In the genomic region with DNA sequence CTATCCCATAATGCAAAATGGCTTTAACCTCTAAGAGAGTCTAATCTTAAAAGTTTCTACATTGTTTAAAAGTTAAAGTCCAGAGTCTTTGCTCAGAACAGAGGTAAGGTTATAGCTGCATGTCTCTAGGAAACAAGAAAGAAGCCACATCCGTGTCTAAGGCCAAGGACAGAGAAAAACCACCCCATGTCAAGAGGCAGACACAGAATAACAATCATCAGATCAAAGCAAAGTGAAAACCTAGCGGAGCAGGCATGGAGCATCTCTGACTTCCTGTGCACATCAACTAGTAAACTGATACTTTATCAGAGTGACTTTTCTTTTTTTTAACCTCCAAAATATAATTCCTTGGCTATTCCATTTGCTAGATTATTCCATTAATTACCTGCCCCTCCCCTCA, we compare ENCODE assay signal across 39 mouse cellular contexts. TPM values are rescaled to one million over a fixed set of nuclear protein-coding genes. Genes with fewer than 3 reads are reported as not detected.
DNase-seq lines count a peak whose midpoint lies in the region; ATAC-seq and TF ChIP-seq lines count a peak whose summit lies in the region.
"Had no signal": no experiment of that assay in that cellular context is flagged by ENCODE, and none has a peak within 500 bp of the region (broad histone marks: within the 10 kb centered on the region; RNA-seq: fewer than 3 reads in every experiment).

No protein-coding gene starts in this region.

- H3K4me3 ChIP-seq in thymus, adult 2 months (ENCODE audit: control insufficient read depth, insufficient read depth, low read length): no peak overlapping the region
- no peak overlapping the region for H3K4me3 ChIP-seq in limb, embryonic 10.5 days
- H3K4me3 ChIP-seq: hindbrain, embryonic 10.5 days; hindbrain, embryonic 15.5 days; intestine, embryonic 15.5 days; limb, embryonic 15.5 days; liver, embryonic 13.5 days; midbrain, embryonic 10.5 days; neural tube, embryonic 13.5 days had no signal

- ATAC-seq in erythroblast, adult 5-6 weeks (replicated peaks; ENCODE audit: low FRiP score, poor library complexity, severe bottlenecking): no peak
- ATAC-seq: forebrain, embryonic 14.5 days; intestine, embryonic 15.5 days; midbrain, embryonic 16.5 days had no signal

- no peaks in the 10 kb centered on the region for H3K9me3 ChIP-seq in limb, embryonic 10.5 days (replicated peaks)
- H3K9me3 ChIP-seq: hindbrain, embryonic 10.5 days; hindbrain, embryonic 15.5 days; intestine, embryonic 15.5 days; limb, embryonic 15.5 days; liver, embryonic 13.5 days; midbrain, embryonic 10.5 days; neural tube, embryonic 13.5 days had no signal

- H3K27me3 ChIP-seq in thymus, adult 2 months (ENCODE audit: control insufficient read depth, insufficient read depth, low read length): no peaks in the 10 kb centered on the region
- H3K27me3 ChIP-seq in limb, embryonic 10.5 days (ENCODE audit: low read depth, poor library complexity, severe bottlenecking): no peaks in the 10 kb centered on the region
- H3K27me3 ChIP-seq: hindbrain, embryonic 15.5 days; intestine, embryonic 15.5 days; limb, embryonic 15.5 days; liver, embryonic 13.5 days; neural tube, embryonic 13.5 days had no signal

- DNase-seq in thymus, adult 2 months: peak; percentile 22
- no peak for DNase-seq in thymus, postnatal 4 days
- peak; percentile 80 for DNase-seq in T-cell, adult 2 months (ENCODE audit: low spot score)
- peak; percentile 83 for DNase-seq in naive thymus-derived CD4-positive, alpha-beta T cell, adult 2 months (ENCODE audit: low read depth)
- peak; percentile 13 for DNase-seq in thymus, postnatal 25 days
- no peak for DNase-seq in limb, embryonic 10.5 days (ENCODE audit: low spot score)
- no peak for DNase-seq in kidney, adult 9 months
- DNase-seq: adrenal gland, adult 2 months; B cell, adult 2 months; cerebellum, adult 8-10 months; cerebellum, postnatal 25 days; gastrocnemius, postnatal 36 days; heart, postnatal 14 days; kidney, adult 2 months; kidney, postnatal 4 days; left cerebral cortex, postnatal 4 days; liver, embryonic 13.5 days; lung, adult 2 months; lung, postnatal 10 days; right cerebral cortex, postnatal 14 days had no signal

- no peak for TF ChIP-seq CTCF in thymus, adult 2 months (IDR thresholded peaks at IDR 0.05; ENCODE audit: borderline replicate concordance, control insufficient read depth, extremely low read depth, insufficient read depth, low read length, poor library complexity)

- 18% methylated on average over 2 of the region's 2 CpGs for WGBS in thymus, adult 2 months
- WGBS in limb, embryonic 10.5 days: 73% methylated on average over 2 of the region's 2 CpGs

- no peak for TF ChIP-seq POLR2A in thymus, adult 2 months (IDR thresholded peaks at IDR 0.05; ENCODE audit: control insufficient read depth, extremely low read depth, insufficient read depth, low read length, poor library complexity)

- no peaks in the 10 kb centered on the region for H3K36me3 ChIP-seq in thymus, adult 2 months (ENCODE audit: control insufficient read depth, insufficient read depth, low read length)
- H3K36me3 ChIP-seq in limb, embryonic 10.5 days: no peaks in the 10 kb centered on the region
- H3K36me3 ChIP-seq: hindbrain, embryonic 10.5 days; hindbrain, embryonic 15.5 days; intestine, embryonic 15.5 days; limb, embryonic 15.5 days; liver, embryonic 13.5 days; midbrain, embryonic 10.5 days; neural tube, embryonic 13.5 days had no signal

- peak overlapping the region; percentile 62 for H3K27ac ChIP-seq in thymus, adult 2 months (ENCODE audit: control insufficient read depth, insufficient read depth, low read length)
- no peak overlapping the region for H3K27ac ChIP-seq in limb, embryonic 10.5 days
- H3K27ac ChIP-seq: hindbrain, embryonic 10.5 days; hindbrain, embryonic 15.5 days; intestine, embryonic 15.5 days; kidney, postnatal 0 days; limb, embryonic 15.5 days; liver, embryonic 13.5 days; midbrain, embryonic 10.5 days; neural tube, embryonic 13.5 days had no signal

- H3K4me1 ChIP-seq in thymus, adult 2 months (replicated peaks; ENCODE audit: control insufficient read depth, insufficient read depth, low read length): peaks cover 2% of the 10 kb centered on the region
- H3K4me1 ChIP-seq in limb, embryonic 10.5 days: no peaks in the 10 kb centered on the region
- H3K4me1 ChIP-seq: hindbrain, embryonic 10.5 days; hindbrain, embryonic 15.5 days; intestine, embryonic 15.5 days; limb, embryonic 15.5 days; liver, embryonic 13.5 days; midbrain, embryonic 10.5 days; neural tube, embryonic 13.5 days had no signal

RNA-seq across cellular contexts. Expression of a gene that starts 20.3 kb away (rescaled TPM):
- not detected in 2 replicates for polyA plus RNA-seq in thymus, adult 2 months (2012; rRNA removed)
- not detected in 2 replicates for polyA plus RNA-seq in limb, embryonic 10.5 days (2016; fragmentation: Nextera tagmentation; extraction: Ambion mirVana)
- not detected in 2 replicates for total RNA-seq in erythroblast, adult 5-6 weeks (2015; ENCODE audit: low replicate concordance)
- not detected in 2 replicates for total RNA-seq in erythroblast, adult 5-6 weeks (2017; ENCODE audit: low replicate concordance)
- total RNA-seq: adrenal gland, adult 2 months; gastrocnemius, adult 18-20 months; gastrocnemius, postnatal 36 days; heart, adult 8-10 months; heart, postnatal 14 days; layer of hippocampus, adult 8-10 months; layer of hippocampus, postnatal 25 days; left cerebral cortex, adult 8-10 months; left cerebral cortex, postnatal 4 days had no signal
- polyA plus RNA-seq: adrenal gland, adult 2 months; embryonic facial prominence, embryonic 11.5 days; forebrain, embryonic 14.5 days; frontal cortex, adult 2 months; heart, embryonic 14.5 days; hindbrain, embryonic 10.5 days; hindbrain, embryonic 15.5 days; intestine, embryonic 15.5 days; kidney, adult 2 months; kidney, postnatal 0 days; limb, embryonic 15.5 days; liver, embryonic 13.5 days; lung, adult 2 months; midbrain, embryonic 10.5 days; midbrain, embryonic 16.5 days; neural tube, embryonic 13.5 days; small intestine, adult 2 months had no signal

Comparison
In these comparisons a context has a peak if more than half of its experiments do, and no peak if none do; other contexts are left out.
1. DNase-seq: peak in thymus, adult 2 months (single experiment), T-cell, adult 2 months (single experiment), naive thymus-derived CD4-positive, alpha-beta T cell, adult 2 months (single experiment) and thymus, postnatal 25 days (single experiment); none in thymus, postnatal 4 days (single experiment), limb, embryonic 10.5 days (single experiment) and kidney, adult 9 months (single experiment).